Mouse (Mus musculus) kidney, adult 2 months (tissue): ENCODE measurements around the gene Lamtor5.

Source experiments
- CTCF ChIP-seq: fragments of 200-500 bp; conservative IDR thresholded peaks from 2 replicates; pipeline ENCODE4 v1.5.1; 2011; ENCODE audit warnings: low read depth, mild to moderate bottlenecking, control low read depth, low read length, moderate library complexity, mixed read lengths; ENCODE audit not compliant: insufficient read depth, insufficient read length
- POLR2A ChIP-seq: fragments of 200-500 bp; IDR thresholded peaks from one replicate; pipeline ENCODE4 v1.6.1; 2011; ENCODE audit warnings: low read depth, low read length, control low read depth

DNA sequence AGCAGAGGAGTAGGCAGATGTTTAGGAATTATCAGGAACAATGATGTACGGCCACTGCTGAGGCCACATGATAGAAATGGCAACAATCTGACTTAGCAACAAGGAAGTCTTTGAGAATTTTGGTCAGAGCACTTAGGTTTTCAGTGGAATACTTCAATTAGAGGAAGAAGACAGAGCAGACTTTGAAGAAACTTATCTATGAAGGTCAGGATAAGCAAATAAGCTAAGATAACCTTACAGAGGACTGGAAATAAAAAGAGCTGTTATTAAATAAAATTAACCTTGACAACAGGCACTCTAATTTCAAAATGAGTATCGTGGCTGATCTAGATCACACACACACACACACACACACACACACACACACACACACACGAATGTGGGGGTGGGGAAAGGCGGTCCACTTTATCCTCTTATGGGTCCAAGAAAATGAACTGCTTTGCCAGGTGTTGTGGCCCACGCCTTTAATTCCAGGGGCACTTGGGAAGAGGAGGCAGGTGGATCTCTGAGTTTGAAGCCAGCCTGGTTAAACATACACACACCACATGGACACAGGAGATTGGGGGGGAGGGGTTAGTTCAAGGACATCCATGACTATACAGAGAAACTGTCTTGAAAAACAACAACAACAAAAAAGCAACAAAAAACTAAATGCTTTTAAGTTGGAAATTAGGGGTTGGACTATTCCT lies 17.2 kb downstream of the Lamtor5 start:
- TF ChIP-seq CTCF (no peak), POLR2A (no peak)
